Mouse (Mus musculus): ENCODE data around the gene Rph3al. TPM values are rescaled to one million over a fixed set of nuclear protein-coding genes. Genes with fewer than 3 reads are reported as not detected.

The Rph3al gene
- not detected in 2 replicates for polyA plus RNA-seq (2012; ENCODE audit: insufficient read depth, insufficient read length, low replicate concordance, missing spikeins)

DNA sequence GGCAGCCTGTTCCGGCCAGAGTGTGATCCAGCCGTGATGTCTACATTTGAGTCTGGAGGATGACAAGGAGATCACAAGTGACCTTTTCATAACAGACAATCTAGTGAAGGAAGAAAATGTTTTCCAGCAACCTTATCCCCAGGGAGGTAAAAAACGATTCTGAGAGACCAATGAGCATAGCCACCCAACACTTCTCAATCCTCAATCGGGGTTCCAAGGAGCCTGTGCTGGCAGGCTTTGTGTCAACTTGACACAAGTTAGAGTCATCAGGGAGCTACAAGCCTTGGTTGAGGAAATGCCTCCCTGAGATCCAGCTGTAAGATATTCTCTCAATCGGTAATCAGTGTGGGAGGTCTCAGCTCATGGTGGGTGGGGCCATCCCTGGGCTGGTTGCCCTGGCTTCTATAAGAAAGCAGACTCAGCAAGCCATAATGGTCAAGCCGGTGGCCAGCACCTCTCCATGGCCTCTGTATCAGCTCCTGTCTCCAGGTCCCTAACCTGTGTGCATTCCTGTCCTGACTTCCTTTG lies at the start of gene Rph3al:
TSS of gene Rph3al (minus strand) at position 51 of the 528 bp plus-strand sequence.
- 73% methylated on average over 6 of the region's 6 CpGs for WGBS
- Histone ChIP-seq H3K27ac (ENCODE audit: insufficient read depth, low read depth, low read length) (no peak within 1 kb of the TSS), H3K4me3 (ENCODE audit: insufficient read depth, low read depth, low read length) (no peak within 1 kb of the TSS), H3K4me1 (ENCODE audit: control insufficient read depth, insufficient read depth, low read length) (peaks cover 5% of the 10 kb centered on the region; the same call in 1 of the 2 replicates)
- no peak for TF ChIP-seq POLR2A (IDR thresholded peaks at IDR 0.05; ENCODE audit: insufficient read depth, low read depth, low read length)
- no peak for TF ChIP-seq CTCF (IDR thresholded peaks at IDR 0.05; ENCODE audit: insufficient read depth, low read depth, low read length)

DNA sequence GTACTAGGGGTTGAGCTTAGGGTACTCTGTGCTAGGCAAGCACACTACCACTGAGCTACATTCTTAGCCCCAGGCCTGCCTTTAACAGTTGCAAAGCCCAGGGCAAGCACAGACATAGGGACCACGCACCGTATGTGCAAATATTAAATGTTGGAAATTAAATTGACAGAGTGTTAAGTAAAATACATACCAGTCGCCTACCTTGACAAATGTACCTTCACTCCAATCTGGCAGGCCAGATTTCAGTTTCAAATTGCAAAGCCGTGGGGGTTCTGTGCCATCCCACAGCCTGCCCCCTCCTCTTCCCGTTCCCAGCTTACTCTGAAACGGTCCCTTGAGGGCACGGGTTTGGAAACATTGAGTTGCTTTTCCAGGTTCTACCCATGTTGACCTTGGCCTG lies 47.7 kb upstream of the Rph3al start:
- H3K4me1 ChIP-seq (ENCODE audit: control insufficient read depth, insufficient read depth, low read length): no peaks in the 10 kb centered on the region
- H3K27ac ChIP-seq (ENCODE audit: insufficient read depth, low read depth, low read length): no peak overlapping the region
- no peak overlapping the region for H3K4me3 ChIP-seq (ENCODE audit: insufficient read depth, low read depth, low read length)
- 84% methylated on average over 7 of the region's 7 CpGs for WGBS
- TF ChIP-seq CTCF (IDR thresholded peaks at IDR 0.05; ENCODE audit: insufficient read depth, low read depth, low read length) (no peak), POLR2A (IDR thresholded peaks at IDR 0.05; ENCODE audit: insufficient read depth, low read depth, low read length) (no peak)

DNA sequence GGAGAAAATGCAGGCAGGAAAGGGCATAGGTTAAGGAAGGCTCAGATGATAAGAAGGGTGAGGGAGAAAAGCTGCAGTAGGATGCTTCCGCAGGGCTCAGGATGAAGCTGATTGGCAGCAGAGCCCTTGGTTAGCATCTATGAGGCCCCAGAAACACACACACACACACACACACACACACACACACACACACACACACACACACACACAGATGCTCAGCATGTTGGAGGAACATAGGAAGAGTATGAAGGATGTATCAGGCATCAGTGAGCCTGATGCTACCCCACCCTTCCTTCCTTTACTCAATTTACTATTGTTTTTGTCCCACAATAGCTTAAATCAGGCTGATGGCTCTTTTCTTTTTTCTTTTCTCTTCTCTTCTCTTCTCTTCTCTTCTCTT lies 46.4 kb upstream of the Rph3al start:
- H3K27ac ChIP-seq (ENCODE audit: insufficient read depth, low read depth, low read length): no peak overlapping the region
- WGBS: 89% methylated on average over 1 of the region's 1 CpGs
- H3K4me1 ChIP-seq (ENCODE audit: control insufficient read depth, insufficient read depth, low read length): no peaks in the 10 kb centered on the region
- no peak overlapping the region for H3K4me3 ChIP-seq (ENCODE audit: insufficient read depth, low read depth, low read length)
- TF ChIP-seq POLR2A (IDR thresholded peaks at IDR 0.05; ENCODE audit: insufficient read depth, low read depth, low read length): no peak
- TF ChIP-seq CTCF (IDR thresholded peaks at IDR 0.05; ENCODE audit: insufficient read depth, low read depth, low read length): no peak

DNA sequence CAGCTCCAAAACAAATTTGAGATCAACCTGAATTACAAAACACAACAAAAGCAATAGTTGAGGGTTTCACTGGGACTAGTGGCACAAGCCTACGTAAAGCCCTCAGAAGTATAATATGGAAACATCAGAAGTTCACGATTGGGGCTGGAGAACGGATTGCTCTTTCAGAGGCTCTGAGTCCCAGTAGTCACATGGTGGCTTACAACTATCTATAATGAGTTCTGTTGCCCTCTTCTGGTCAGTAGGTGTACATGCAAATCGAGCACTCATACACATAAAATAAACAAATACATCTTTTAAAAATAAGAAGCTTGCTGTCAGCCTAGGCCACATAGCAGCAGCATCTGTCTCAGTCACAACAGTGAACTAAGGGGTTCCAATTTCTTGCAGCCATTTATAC lies 45.0 kb upstream of the Rph3al start:
- Histone ChIP-seq H3K27ac (ENCODE audit: insufficient read depth, low read depth, low read length) (no peak overlapping the region), H3K4me3 (ENCODE audit: insufficient read depth, low read depth, low read length) (no peak overlapping the region), H3K4me1 (ENCODE audit: control insufficient read depth, insufficient read depth, low read length) (no peaks in the 10 kb centered on the region)
- WGBS: 64% methylated on average over 4 of the region's 4 CpGs
- TF ChIP-seq POLR2A (IDR thresholded peaks at IDR 0.05; ENCODE audit: insufficient read depth, low read depth, low read length): no peak
- no peak for TF ChIP-seq CTCF (IDR thresholded peaks at IDR 0.05; ENCODE audit: insufficient read depth, low read depth, low read length)

GRCm38 (mm10) chr11:75980413-75980812 lies 42.2 kb upstream of the Rph3al start:
- Histone ChIP-seq H3K4me1 (ENCODE audit: control insufficient read depth, insufficient read depth, low read length) (no peaks in the 10 kb centered on the region), H3K4me3 (ENCODE audit: insufficient read depth, low read depth, low read length) (no peak overlapping the region), H3K27ac (ENCODE audit: insufficient read depth, low read depth, low read length) (no peak overlapping the region)
- 57% methylated on average over 2 of the region's 2 CpGs for WGBS
- no peak for TF ChIP-seq CTCF (IDR thresholded peaks at IDR 0.05; ENCODE audit: insufficient read depth, low read depth, low read length)
- no peak for TF ChIP-seq POLR2A (IDR thresholded peaks at IDR 0.05; ENCODE audit: insufficient read depth, low read depth, low read length)

GRCm38 (mm10) chr11:75978051-75978450 lies 39.8 kb upstream of the Rph3al start:
- TF ChIP-seq POLR2A (IDR thresholded peaks at IDR 0.05; ENCODE audit: insufficient read depth, low read depth, low read length): no peak
- TF ChIP-seq CTCF (IDR thresholded peaks at IDR 0.05; ENCODE audit: insufficient read depth, low read depth, low read length): no peak
- H3K4me3 ChIP-seq (ENCODE audit: insufficient read depth, low read depth, low read length): no peak overlapping the region
- WGBS: 88% methylated on average over 6 of the region's 6 CpGs
- no peak overlapping the region for H3K27ac ChIP-seq (ENCODE audit: insufficient read depth, low read depth, low read length)
- H3K4me1 ChIP-seq (ENCODE audit: control insufficient read depth, insufficient read depth, low read length): peaks cover 2% of the 10 kb centered on the region

DNA sequence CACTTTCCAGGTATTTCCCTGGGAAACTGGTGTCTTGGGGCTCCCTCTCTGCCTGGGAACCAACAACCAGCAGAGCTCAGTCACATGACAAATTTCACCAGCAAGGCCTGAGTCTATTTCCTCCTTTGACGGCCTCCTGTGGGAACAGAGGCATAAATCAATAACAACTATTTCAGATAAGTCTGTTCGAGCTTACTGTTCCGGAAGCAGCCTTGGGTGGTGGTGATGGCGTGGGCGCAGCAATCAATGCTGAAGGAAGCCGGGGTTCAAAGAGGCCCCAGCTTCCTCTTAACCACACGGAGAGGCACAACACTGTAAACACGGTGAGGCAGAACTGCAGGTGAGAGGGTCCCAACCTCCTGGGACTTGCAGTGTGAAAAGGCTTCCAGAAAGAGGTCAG lies 38.5 kb upstream of the Rph3al start:
- 87% methylated on average over 8 of the region's 8 CpGs for WGBS
- Histone ChIP-seq H3K27ac (ENCODE audit: insufficient read depth, low read depth, low read length) (no peak overlapping the region), H3K4me3 (ENCODE audit: insufficient read depth, low read depth, low read length) (no peak overlapping the region), H3K4me1 (ENCODE audit: control insufficient read depth, insufficient read depth, low read length) (peaks cover 3% of the 10 kb centered on the region)
- TF ChIP-seq CTCF (IDR thresholded peaks at IDR 0.05; ENCODE audit: insufficient read depth, low read depth, low read length) (no peak), POLR2A (IDR thresholded peaks at IDR 0.05; ENCODE audit: insufficient read depth, low read depth, low read length) (no peak)

GRCm38 (mm10) chr11:75973988-75974387 lies 35.8 kb upstream of the Rph3al start:
- Histone ChIP-seq H3K27ac (ENCODE audit: insufficient read depth, low read depth, low read length) (no peak overlapping the region), H3K4me3 (ENCODE audit: insufficient read depth, low read depth, low read length) (no peak overlapping the region), H3K4me1 (ENCODE audit: control insufficient read depth, insufficient read depth, low read length) (peaks cover 3% of the 10 kb centered on the region)
- WGBS: 90% methylated on average over 1 of the region's 1 CpGs
- no peak for TF ChIP-seq POLR2A (IDR thresholded peaks at IDR 0.05; ENCODE audit: insufficient read depth, low read depth, low read length)
- no peak for TF ChIP-seq CTCF (IDR thresholded peaks at IDR 0.05; ENCODE audit: insufficient read depth, low read depth, low read length)

GRCm38 (mm10) chr11:75972916-75973567 lies 34.8 kb upstream of the Rph3al start:
- WGBS: 43% methylated on average over 7 of the region's 7 CpGs
- Histone ChIP-seq H3K4me3 (ENCODE audit: insufficient read depth, low read depth, low read length) (no peak overlapping the region), H3K4me1 (ENCODE audit: control insufficient read depth, insufficient read depth, low read length) (peaks cover 3% of the 10 kb centered on the region), H3K27ac (ENCODE audit: insufficient read depth, low read depth, low read length) (no peak overlapping the region)
- no peak for TF ChIP-seq CTCF (IDR thresholded peaks at IDR 0.05; ENCODE audit: insufficient read depth, low read depth, low read length)
- no peak for TF ChIP-seq POLR2A (IDR thresholded peaks at IDR 0.05; ENCODE audit: insufficient read depth, low read depth, low read length)
